ENCODE assay signal across 20 mouse cellular contexts in the genomic region with DNA sequence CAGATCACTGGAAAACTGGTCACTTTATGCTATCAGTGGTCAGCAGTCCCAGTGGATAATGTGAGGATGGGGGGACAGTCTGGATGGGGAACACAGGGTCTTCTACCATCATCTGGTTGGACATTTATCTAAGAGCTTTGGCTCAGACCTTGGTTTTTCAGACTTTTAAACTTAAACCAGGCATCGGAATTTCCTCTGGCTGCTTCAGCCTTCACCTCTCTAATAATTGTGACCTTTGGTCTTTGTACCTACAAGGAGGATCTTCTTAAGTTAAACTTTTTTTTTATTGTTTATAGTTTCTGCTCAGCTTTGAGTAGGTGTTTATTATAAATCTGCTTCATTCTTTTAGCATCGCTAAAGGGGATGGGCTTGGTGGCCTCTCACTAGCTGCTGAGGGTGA.
"Had no signal": no experiment of that assay in that cellular context is flagged by ENCODE, and none has a peak within 500 bp of the region (broad histone marks: within the 10 kb centered on the region; RNA-seq: fewer than 3 reads in every experiment).

No protein-coding gene starts in this region.

- H3K36me3 ChIP-seq: heart, embryonic 13.5 days; heart, embryonic 15.5 days; hindbrain, embryonic 13.5 days; hindbrain, embryonic 15.5 days; limb, embryonic 15.5 days; liver, embryonic 12.5 days had no signal

- H3K4me1 ChIP-seq: heart, embryonic 15.5 days; hindbrain, embryonic 13.5 days; hindbrain, embryonic 15.5 days; limb, embryonic 15.5 days; liver, embryonic 12.5 days had no signal

- H3K9me3 ChIP-seq: heart, embryonic 15.5 days; hindbrain, embryonic 15.5 days; limb, embryonic 15.5 days had no signal

- H3K4me2 ChIP-seq: heart, embryonic 11.5 days; heart, embryonic 13.5 days; heart, embryonic 15.5 days; hindbrain, embryonic 13.5 days; hindbrain, embryonic 15.5 days; limb, embryonic 13.5 days; limb, embryonic 15.5 days; liver, embryonic 12.5 days had no signal

- H3K9ac ChIP-seq: forebrain, postnatal 0 days; heart, embryonic 13.5 days; heart, embryonic 15.5 days; hindbrain, embryonic 13.5 days; hindbrain, embryonic 15.5 days; limb, embryonic 13.5 days; limb, embryonic 15.5 days; liver, embryonic 12.5 days; liver, embryonic 14.5 days had no signal

- DNase-seq: forebrain, postnatal 0 days; gastrocnemius, postnatal 14 days; gastrocnemius, postnatal 36 days; heart, adult 2 months; heart, postnatal 14 days; heart, postnatal 36 days; layer of hippocampus, adult 9-11 months; layer of hippocampus, postnatal 36 days; left cerebral cortex, postnatal 4 days had no signal

- ATAC-seq: forebrain, postnatal 0 days; hindbrain, postnatal 0 days; intestine, embryonic 16.5 days; liver, embryonic 12.5 days had no signal

- H3K27ac ChIP-seq: heart, adult 2 months; heart, embryonic 13.5 days; heart, embryonic 15.5 days; hindbrain, embryonic 13.5 days; hindbrain, embryonic 15.5 days; hindbrain, postnatal 0 days; limb, embryonic 13.5 days; limb, embryonic 15.5 days; liver, embryonic 12.5 days; liver, embryonic 14.5 days had no signal

- H3K4me3 ChIP-seq: heart, adult 2 months; heart, embryonic 13.5 days; heart, embryonic 15.5 days; hindbrain, embryonic 13.5 days; hindbrain, embryonic 15.5 days; limb, embryonic 13.5 days; limb, embryonic 15.5 days; liver, embryonic 12.5 days had no signal

- H3K27me3 ChIP-seq: heart, embryonic 13.5 days; heart, embryonic 15.5 days; hindbrain, embryonic 13.5 days; hindbrain, embryonic 15.5 days; limb, embryonic 13.5 days; limb, embryonic 15.5 days; liver, embryonic 12.5 days had no signal
